Mouse (Mus musculus): ENCODE results near the gene Syngr2. TPM values are rescaled to one million over a fixed set of nuclear protein-coding genes. Genes with fewer than 3 reads are reported as not detected.

Gene Syngr2
- total RNA-seq, 2 experiments from 2014 or later = 7.5 to 10.9 TPM

GRCm38 (mm10) chr11:117845651-117846050 is 36.2 kb downstream of the Syngr2 start:
- DNase-seq (ENCODE audit: extremely low spot score in 1 of 2, low spot score in 2 of 2) = no peak

DNA sequence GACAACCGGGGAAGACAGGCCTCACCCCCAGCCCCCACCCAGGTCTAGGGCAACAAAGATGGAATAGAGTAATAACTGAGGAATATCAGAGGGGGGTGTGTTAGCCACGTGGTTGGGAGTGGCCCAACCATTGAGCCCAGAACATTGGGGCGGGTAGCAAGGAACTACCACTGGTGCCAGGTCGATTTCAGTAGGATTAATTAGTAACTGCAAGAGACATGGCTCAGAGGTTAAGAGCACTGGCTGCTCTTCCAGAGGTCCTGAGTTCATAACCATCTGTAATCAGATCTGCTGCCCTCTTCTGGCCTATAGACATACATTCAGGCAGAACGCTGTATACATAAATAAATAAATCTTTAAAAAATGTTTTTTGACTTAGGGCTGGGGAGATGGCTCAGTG is 37.2 kb downstream of the Syngr2 start:
- intact Hi-C loops (cut with DNase I) = no loop called here
- DNase-seq (ENCODE audit: extremely low spot score in 1 of 2, low spot score in 2 of 2) = no peak

More at GRCm38 (mm10) chr11:117845651-117846050, 36.2 kb downstream of the Syngr2 start:
- intact Hi-C loops (cut with DNase I) = no loop called here

DNA sequence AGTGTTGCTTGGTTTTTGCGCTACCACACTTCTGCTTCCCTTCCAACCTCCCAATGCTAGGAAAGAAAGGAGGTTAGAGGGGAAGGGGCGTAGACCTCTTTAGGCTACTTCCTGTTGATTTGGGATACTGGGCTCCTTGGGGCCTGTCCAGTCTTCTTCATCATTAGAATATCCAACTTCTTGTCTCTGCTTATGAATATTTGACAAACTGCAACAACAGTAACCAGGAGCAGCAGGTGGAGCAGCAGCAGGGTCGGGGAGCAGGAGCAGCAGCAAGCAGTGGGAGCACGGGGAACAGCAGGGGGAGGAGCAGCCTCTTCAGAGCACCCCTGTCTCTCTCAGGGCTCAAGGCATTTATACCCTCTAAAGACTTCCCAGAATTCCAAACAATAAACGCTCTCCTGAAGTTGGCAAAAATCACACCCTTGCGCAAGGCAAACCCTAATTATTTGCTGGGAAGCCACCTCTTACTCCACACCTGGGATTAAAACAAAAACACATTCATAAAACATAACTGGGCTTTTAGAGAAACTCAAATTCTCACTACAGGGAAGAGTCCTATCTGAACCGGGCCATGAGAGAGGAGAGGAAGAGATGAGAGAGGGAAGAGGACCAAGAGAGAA is 38.2 kb downstream of the Syngr2 start:
- intact Hi-C loops (cut with DNase I) = no loop called here
- no peak for DNase-seq (ENCODE audit: extremely low spot score in 1 of 2, low spot score in 2 of 2)

- intact Hi-C loops (cut with DNase I) = no loop called here
- no peak for DNase-seq (ENCODE audit: extremely low spot score in 1 of 2, low spot score in 2 of 2)
Observed at GRCm38 (mm10) chr11:117848271-117848984, 39.0 kb downstream of the Syngr2 start.

- DNase-seq (ENCODE audit: extremely low spot score in 1 of 2, low spot score in 2 of 2) = peak; percentile 93 to 98
- intact Hi-C loops (cut with DNase I) = no loop called here
Observed at GRCm38 (mm10) chr11:117848985-117849671, 39.7 kb downstream of the Syngr2 start, which contains the start of gene Birc5. TSS of gene Birc5 (plus strand) at chr11:117849251.

- DNase-seq (ENCODE audit: extremely low spot score in 1 of 2, low spot score in 2 of 2) = no peak
- intact Hi-C loops (cut with DNase I) = no loop called here
Observed at GRCm38 (mm10) chr11:117852875-117853274, 43.4 kb downstream of the Syngr2 start.

DNA sequence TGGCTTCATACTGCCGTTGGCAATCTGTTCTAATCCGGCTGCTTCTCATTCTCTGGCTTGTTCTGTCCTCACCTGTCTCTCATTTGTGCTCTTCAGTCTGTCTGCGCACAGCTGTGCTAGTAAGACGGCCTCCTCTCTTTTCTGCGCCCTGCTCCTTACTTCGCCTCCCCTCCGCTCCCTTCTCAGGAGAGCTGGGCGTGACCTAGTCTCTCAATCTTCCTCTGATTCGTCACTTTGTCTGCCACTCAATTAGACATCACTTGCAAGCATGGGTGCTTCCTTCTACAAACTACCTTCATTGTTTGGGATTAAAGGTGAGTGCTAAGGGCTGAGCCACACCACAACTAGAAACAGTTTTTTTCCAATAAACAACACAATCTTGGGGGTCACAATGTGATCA is 44.8 kb downstream of the Syngr2 start:
- no peak for DNase-seq (ENCODE audit: extremely low spot score in 1 of 2, low spot score in 2 of 2)

DNA sequence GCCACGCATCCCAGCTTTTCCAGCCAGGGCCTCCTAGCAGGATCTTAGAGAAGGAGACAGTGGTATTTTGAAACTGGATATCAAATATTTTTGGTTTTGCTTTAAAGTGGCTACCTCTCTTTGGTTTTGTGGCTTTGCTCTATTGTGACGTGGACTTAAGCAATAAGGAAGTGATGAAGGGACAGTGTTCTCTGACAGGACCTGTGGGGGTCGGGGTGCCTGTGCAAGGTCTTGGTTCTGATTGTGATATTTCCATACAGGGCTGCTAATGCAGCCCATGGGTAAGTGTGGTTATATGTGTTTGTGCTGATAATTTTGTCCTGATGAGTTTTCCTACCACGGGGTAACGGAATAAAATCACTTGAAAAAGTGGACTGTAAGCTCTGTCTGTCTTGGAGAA is 45.9 kb downstream of the Syngr2 start:
- DNase-seq (ENCODE audit: extremely low spot score in 1 of 2, low spot score in 2 of 2) = no peak
- intact Hi-C loops (cut with DNase I) = no loop called here

More for the DNA sequence above, 44.8 kb downstream of the Syngr2 start:
- intact Hi-C loops (cut with DNase I) = no loop called here

GRCm38 (mm10) chr11:117855975-117856374 is 46.5 kb downstream of the Syngr2 start:
- intact Hi-C loops (cut with DNase I) = no loop called here
- no peak for DNase-seq (ENCODE audit: extremely low spot score in 1 of 2, low spot score in 2 of 2)

DNA sequence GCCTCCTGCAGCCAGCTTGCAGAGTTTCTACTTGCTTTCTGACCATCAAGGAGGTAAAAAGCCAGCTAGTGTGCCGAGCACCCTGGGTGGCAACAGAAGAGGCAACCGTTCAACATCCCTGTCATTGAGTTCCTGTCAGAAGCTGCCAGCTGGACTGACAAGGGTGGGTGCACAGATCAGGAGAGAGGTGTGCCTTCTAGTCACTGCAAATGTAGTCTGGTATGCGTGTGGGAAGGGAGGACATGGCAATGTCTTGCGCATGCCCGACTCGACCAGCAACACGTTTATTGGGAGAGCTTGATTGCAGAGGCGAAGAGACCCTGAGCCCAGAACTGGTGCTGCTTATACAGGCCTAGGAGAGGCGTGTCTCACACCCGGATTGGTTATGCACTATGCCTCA is 48.0 kb downstream of the Syngr2 start:
- intact Hi-C loops (cut with DNase I) = no loop called here
- DNase-seq (ENCODE audit: extremely low spot score in 1 of 2, low spot score in 2 of 2) = no peak

GRCm38 (mm10) chr11:117858392-117858791 is 48.9 kb downstream of the Syngr2 start:
- intact Hi-C loops (cut with DNase I) = no loop called here

GRCm38 (mm10) chr11:117860601-117861000 is 51.1 kb downstream of the Syngr2 start, which contains the start of gene Tmem235:
TSS of gene Tmem235 (plus strand) at chr11:117860752.
- intact Hi-C loops (cut with DNase I) = no loop called here
- no peak for DNase-seq (ENCODE audit: extremely low spot score in 1 of 2, low spot score in 2 of 2)

More at GRCm38 (mm10) chr11:117858392-117858791, 48.9 kb downstream of the Syngr2 start:
- DNase-seq (ENCODE audit: extremely low spot score in 1 of 2, low spot score in 2 of 2) = no peak

- intact Hi-C loops (cut with DNase I) = no loop called here
- DNase-seq (ENCODE audit: extremely low spot score in 1 of 2, low spot score in 2 of 2) = no peak
Observed at GRCm38 (mm10) chr11:117863174-117863856, 53.8 kb downstream of the Syngr2 start.

Other genes with a start within 250 kb of the Syngr2 start
- gene Tnrc6c, start 155.4 kb upstream of the Syngr2 start, total RNA-seq (2021) = 10 to 100 TPM; 63.5 to 71.0 TPM
- gene Tmc8, start 27.6 kb upstream of the Syngr2 start, total RNA-seq (2021) = 1 to 10 TPM in 1 of 2 experiments, under 1 TPM in 1; 0.79 to 1.5 TPM
- gene Tmc6, start 27.5 kb upstream of the Syngr2 start, total RNA-seq (2021) = 1 to 10 TPM; 4.7 to 4.8 TPM
- gene 6030468B19Rik, start 12.0 kb upstream of the Syngr2 start, total RNA-seq (2021) = not detected
- gene Gm20708, start within 50 bp of the Syngr2 start, total RNA-seq (2021) = 1 to 10 TPM; 3.1 to 4.3 TPM
- 10 to 100 TPM in 1 of 2 experiments, 1 to 10 TPM in 1; 8.7 to 10.1 TPM for gene Afmid, start 16.3 kb downstream of the Syngr2 start, total RNA-seq (2021)
- gene Tk1, start 16.4 kb downstream of the Syngr2 start, total RNA-seq (2021) = 1 to 10 TPM; 2.6 to 4.4 TPM
- 1 to 10 TPM; 3.7 to 4.6 TPM for gene Birc5, start 39.6 kb downstream of the Syngr2 start, total RNA-seq (2021)
- under 1 TPM in 1 of 2 experiments, not detected in 1; 0.36 TPM for gene Tmem235, start 51.1 kb downstream of the Syngr2 start, total RNA-seq (2021)
- 1 to 10 TPM; 3.1 to 4.0 TPM for gene Tha1, start 63.8 kb downstream of the Syngr2 start, total RNA-seq (2021)
- gene Socs3, start 160.4 kb downstream of the Syngr2 start, total RNA-seq (2021) = 1 to 10 TPM; 2.3 to 2.6 TPM
- gene Pgs1, start 176.6 kb downstream of the Syngr2 start, total RNA-seq (2021) = 10 to 100 TPM; 58.6 to 62.3 TPM